Mouse (Mus musculus) midbrain, embryonic 12.5 days (tissue): ENCODE data around the gene Ezr. TPM values are rescaled to one million over a fixed set of nuclear protein-coding genes. Genes with fewer than 3 reads are reported as not detected.
A peak's percentile ranks its signal among the peaks of the same experiment; 100 is the strongest.
"Not testable (repeated sequence)": the region's sequence is repeated elsewhere in the genome, so short reads cannot be mapped to it uniquely, and the experiment has no call there.

ENCODE experiments used
- ATAC-seq: fragments of 200-750 bp; cut with Nextera tagmentation; 2 replicates; pipeline ENCODE4 v1.8.0; 2017; ENCODE audit warnings: low read depth, moderate TSS enrichment, moderate library complexity; ENCODE audit not compliant: low FRiP score
- H3K27ac ChIP-seq: fragments of 300-500 bp; sonication (generic); replicated peaks from 2 replicates; pipeline ENCODE4 v1.5.1; 2016; ENCODE audit warnings: mild to moderate bottlenecking
- H3K27me3 ChIP-seq: fragments of 300-500 bp; sonication (generic); 2 replicates; pipeline ENCODE4 v1.6.1; 2016; ENCODE audit warnings: mild to moderate bottlenecking
- H3K36me3 ChIP-seq: fragments of 300-500 bp; sonication (generic); 2 replicates; pipeline ENCODE4 v1.6.1; 2016
- H3K4me1 ChIP-seq: fragments of 300-500 bp; sonication (generic); 2 replicates; pipeline ENCODE4 v1.6.1; 2016
- H3K4me2 ChIP-seq: fragments of 300-500 bp; sonication (generic); replicated peaks from 2 replicates; pipeline ENCODE4 v1.6.1; 2016; ENCODE audit warnings: mild to moderate bottlenecking, moderate library complexity
- H3K4me3 ChIP-seq: fragments of 300-500 bp; sonication (generic); 2 replicates; pipeline ENCODE4 v1.5.1; 2016; ENCODE audit warnings: mild to moderate bottlenecking
- H3K9ac ChIP-seq: fragments of 300-500 bp; sonication (generic); replicated peaks from 2 replicates; pipeline ENCODE4 v1.6.1; 2016; ENCODE audit warnings: mild to moderate bottlenecking, moderate library complexity
- H3K9me3 ChIP-seq: fragments of 300-500 bp; sonication (generic); 2 replicates; pipeline ENCODE4 v1.6.1; 2016; ENCODE audit warnings: mild to moderate bottlenecking
- WGBS: fragments of 180-500 bp; shearing (Covaris S2); methylation state at CpG from one replicate; pipeline ENCODE4 v1.1.7; 2016; 5-methylcytosine and 5-hydroxymethylcytosine counted together
- polyA plus RNA-seq: library from polyadenylated mRNA; unstranded; fragments of >200 nt; fragmentation: Nextera tagmentation; extraction: Ambion mirVana; gene quantifications from 2 replicates; pipeline ENCODE4 v1.2.1, GENCODE M21; 2016

Gene Ezr
- polyA plus RNA-seq, 1 experiment from 2014 or later = 53.2 TPM

- WGBS = 80% methylated on average over 8 of the region's 8 CpGs
- H3K27me3 ChIP-seq, H3K27ac ChIP-seq, H3K9me3 ChIP-seq, H3K9ac ChIP-seq, H3K36me3 ChIP-seq, H3K4me2 ChIP-seq, ATAC-seq, H3K4me1 ChIP-seq, H3K4me3 ChIP-seq: not testable (repeated sequence)
Observed at GRCm38 (mm10) chr17:6713944-6714343, 68.6 kb downstream of the Ezr start.

- not testable (repeated sequence) for H3K36me3 ChIP-seq, H3K4me1 ChIP-seq, ATAC-seq, H3K27me3 ChIP-seq, H3K27ac ChIP-seq, H3K9me3 ChIP-seq, H3K4me2 ChIP-seq, H3K9ac ChIP-seq, H3K4me3 ChIP-seq
- 77% methylated on average over 2 of the region's 2 CpGs for WGBS
Observed at GRCm38 (mm10) chr17:6713483-6713882, 69.1 kb downstream of the Ezr start.

GRCm38 (mm10) chr17:6708194-6708593 lies 74.4 kb downstream of the Ezr start:
- H3K9me3 ChIP-seq, ATAC-seq, H3K4me3 ChIP-seq, H3K4me1 ChIP-seq, H3K27ac ChIP-seq, H3K36me3 ChIP-seq, H3K4me2 ChIP-seq, H3K27me3 ChIP-seq, H3K9ac ChIP-seq: not testable (repeated sequence)
- WGBS = 78% methylated on average over 2 of the region's 2 CpGs

- not testable (repeated sequence) for H3K4me2 ChIP-seq, H3K36me3 ChIP-seq, H3K4me3 ChIP-seq, H3K9ac ChIP-seq, H3K27me3 ChIP-seq, H3K9me3 ChIP-seq, ATAC-seq, H3K4me1 ChIP-seq, H3K27ac ChIP-seq
- 93% methylated on average over 5 of the region's 5 CpGs for WGBS
Observed at GRCm38 (mm10) chr17:6707422-6707821, 75.2 kb downstream of the Ezr start.

GRCm38 (mm10) chr17:6706448-6706847 lies 76.1 kb downstream of the Ezr start:
- not testable (repeated sequence) for ATAC-seq, H3K27ac ChIP-seq, H3K4me3 ChIP-seq, H3K9me3 ChIP-seq, H3K27me3 ChIP-seq, H3K4me2 ChIP-seq, H3K9ac ChIP-seq, H3K4me1 ChIP-seq, H3K36me3 ChIP-seq
- 88% methylated on average over 5 of the region's 5 CpGs for WGBS

GRCm38 (mm10) chr17:6703381-6704270 lies 79.0 kb downstream of the Ezr start:
- ATAC-seq = peak; percentile 85
- H3K4me3 ChIP-seq, H3K9ac ChIP-seq, H3K36me3 ChIP-seq, H3K4me2 ChIP-seq, H3K9me3 ChIP-seq, H3K27me3 ChIP-seq, H3K27ac ChIP-seq, H3K4me1 ChIP-seq: not testable (repeated sequence)
- 46% methylated on average over 9 of the region's 9 CpGs for WGBS

GRCm38 (mm10) chr17:6702625-6703221 lies 79.9 kb downstream of the Ezr start:
- not testable (repeated sequence) for H3K36me3 ChIP-seq, H3K27ac ChIP-seq, H3K9me3 ChIP-seq, H3K4me2 ChIP-seq, ATAC-seq, H3K4me1 ChIP-seq, H3K4me3 ChIP-seq, H3K9ac ChIP-seq, H3K27me3 ChIP-seq
- WGBS = 56% methylated on average over 2 of the region's 8 CpGs

GRCm38 (mm10) chr17:6700077-6700476 lies 82.5 kb downstream of the Ezr start:
- not testable (repeated sequence) for ATAC-seq, H3K4me2 ChIP-seq, H3K9ac ChIP-seq, H3K9me3 ChIP-seq, H3K4me3 ChIP-seq, H3K27ac ChIP-seq, H3K27me3 ChIP-seq, H3K36me3 ChIP-seq, H3K4me1 ChIP-seq
- WGBS = 80% methylated on average over 4 of the region's 7 CpGs

GRCm38 (mm10) chr17:6699502-6699901 lies 83.1 kb downstream of the Ezr start:
- WGBS = 95% methylated on average over 8 of the region's 9 CpGs

GRCm38 (mm10) chr17:6697224-6697775 lies 85.3 kb downstream of the Ezr start:
- not testable (repeated sequence) for H3K9ac ChIP-seq, H3K36me3 ChIP-seq, H3K27ac ChIP-seq, H3K4me1 ChIP-seq, H3K4me2 ChIP-seq, H3K4me3 ChIP-seq, H3K27me3 ChIP-seq, H3K9me3 ChIP-seq
- WGBS = 36% methylated on average over 4 of the region's 4 CpGs
- ATAC-seq = peak; percentile 70; the same call in 1 of the 2 replicates

More at GRCm38 (mm10) chr17:6699502-6699901, 83.1 kb downstream of the Ezr start:
- not testable (repeated sequence) for ATAC-seq, H3K36me3 ChIP-seq, H3K4me1 ChIP-seq, H3K4me3 ChIP-seq, H3K9me3 ChIP-seq, H3K4me2 ChIP-seq, H3K27me3 ChIP-seq, H3K27ac ChIP-seq, H3K9ac ChIP-seq

- H3K4me3 ChIP-seq, H3K9ac ChIP-seq, H3K4me1 ChIP-seq, H3K4me2 ChIP-seq, H3K36me3 ChIP-seq, H3K27ac ChIP-seq, H3K27me3 ChIP-seq, ATAC-seq, H3K9me3 ChIP-seq: not testable (repeated sequence)
- WGBS = 59% methylated on average over 8 of the region's 8 CpGs
Observed at GRCm38 (mm10) chr17:6696521-6696920, 86.1 kb downstream of the Ezr start.

- not testable (repeated sequence) for H3K27me3 ChIP-seq, H3K4me2 ChIP-seq, H3K9ac ChIP-seq, H3K9me3 ChIP-seq, ATAC-seq, H3K4me3 ChIP-seq, H3K36me3 ChIP-seq, H3K4me1 ChIP-seq, H3K27ac ChIP-seq
- WGBS = 81% methylated on average over 9 of the region's 9 CpGs
Observed at GRCm38 (mm10) chr17:6695712-6696111, 86.9 kb downstream of the Ezr start.
